Mouse (Mus musculus) kidney, embryonic 14.5 days (tissue): Measurements from ENCODE around the gene Ntrk2. TPM values are rescaled to one million over a fixed set of nuclear protein-coding genes. Genes with fewer than 3 reads are reported as not detected.

ENCODE experiments used
- ATAC-seq: fragments of 200-750 bp; cut with Nextera tagmentation; 2 replicates; pipeline ENCODE4 v1.8.0; 2017; ENCODE audit warnings: moderate number of reproducible peaks, mild to moderate bottlenecking, moderate TSS enrichment, moderate library complexity; ENCODE audit not compliant: low FRiP score, low TSS enrichment
- H3K27ac ChIP-seq: fragments of 300-500 bp; sonication (generic); 2 replicates; pipeline ENCODE4 v1.5.1; 2014; ENCODE audit warnings: low read depth, mild to moderate bottlenecking, low read length, moderate library complexity, mixed read lengths
- H3K27me3 ChIP-seq: fragments of 300-500 bp; sonication (generic); 2 replicates; pipeline ENCODE4 v1.6.1; 2014; ENCODE audit warnings: mild to moderate bottlenecking, low read length; ENCODE audit not compliant: control insufficient read depth, insufficient read depth
- H3K36me3 ChIP-seq: fragments of 300-500 bp; sonication (generic); 2 replicates; pipeline ENCODE4 v1.6.1; 2014; ENCODE audit warnings: low read length, mixed read lengths; ENCODE audit not compliant: control insufficient read depth, insufficient read depth
- H3K4me1 ChIP-seq: fragments of 300-500 bp; sonication (generic); 2 replicates; pipeline ENCODE4 v1.6.1; 2014; ENCODE audit warnings: low read length, mixed read lengths; ENCODE audit not compliant: control insufficient read depth, insufficient read depth
- H3K4me2 ChIP-seq: fragments of 300-500 bp; sonication (generic); replicated peaks from 2 replicates; pipeline ENCODE4 v1.6.1; 2014; ENCODE audit warnings: low read depth, mild to moderate bottlenecking, low read length
- H3K4me3 ChIP-seq: fragments of 300-500 bp; sonication (generic); 2 replicates; pipeline ENCODE4 v1.5.1; 2014; ENCODE audit warnings: mild to moderate bottlenecking, low read length
- H3K9ac ChIP-seq: fragments of 300-500 bp; sonication (generic); 2 replicates; pipeline ENCODE4 v1.6.1; 2014; ENCODE audit warnings: low read depth, mild to moderate bottlenecking, low read length, moderate library complexity
- H3K9me3 ChIP-seq: fragments of 300-500 bp; sonication (generic); 2 replicates; pipeline ENCODE4 v1.6.1; 2016; ENCODE audit warnings: low read length; ENCODE audit not compliant: control insufficient read depth
- WGBS: fragments of 180-500 bp; shearing (Covaris S2); extraction: QIAGEN DNeasy Blood & Tissue Kit; methylation state at CpG from one replicate; pipeline ENCODE4 v1.1.7; 2014; 5-methylcytosine and 5-hydroxymethylcytosine counted together
- polyA plus RNA-seq: library from polyadenylated mRNA; unstranded; fragments of >200 nt; fragmentation: Nextera tagmentation; extraction: Ambion mirVana; gene quantifications from 2 replicates; pipeline ENCODE4 v1.2.1, GENCODE M21; 2014

The Ntrk2 gene
- polyA plus RNA-seq, 1 experiment from 2014 or later: 5.6 TPM

- H3K4me2 ChIP-seq: no peak overlapping the region
- H3K4me1 ChIP-seq: 0 out of 2 replicates have a peak, but pooled peaks cover 3% of the 10 kb centered on the region
- H3K27me3 ChIP-seq: no peaks in the 10 kb centered on the region
- H3K9ac ChIP-seq: no peak overlapping the region
- WGBS: 89% methylated on average over 4 of the region's 4 CpGs
- H3K27ac ChIP-seq: no peak overlapping the region
- no peak for ATAC-seq
- no peak overlapping the region for H3K4me3 ChIP-seq
- H3K36me3 ChIP-seq: no peaks in the 10 kb centered on the region
- H3K9me3 ChIP-seq: no peaks in the 10 kb centered on the region
These were observed 373.6 kb downstream of the Ntrk2 start for GRCm38 (mm10) chr13:59179986-59180385.

GRCm38 (mm10) chr13:59180781-59181180 is 374.4 kb downstream of the Ntrk2 start:
- no peaks in the 10 kb centered on the region for H3K36me3 ChIP-seq
- no peaks in the 10 kb centered on the region for H3K27me3 ChIP-seq
- WGBS: 87% methylated on average over 10 of the region's 10 CpGs
- H3K9me3 ChIP-seq: no peaks in the 10 kb centered on the region
- no peak overlapping the region for H3K27ac ChIP-seq
- H3K4me1 ChIP-seq: 0 out of 2 replicates have a peak, but pooled peaks cover 3% of the 10 kb centered on the region
- no peak overlapping the region for H3K4me2 ChIP-seq
- H3K9ac ChIP-seq: no peak overlapping the region
- H3K4me3 ChIP-seq: no peak overlapping the region
- no peak for ATAC-seq

GRCm38 (mm10) chr13:59181188-59181947 is 375.0 kb downstream of the Ntrk2 start:
- H3K36me3 ChIP-seq: no peaks in the 10 kb centered on the region
- H3K9ac ChIP-seq: no peak overlapping the region
- no peak for ATAC-seq
- no peak overlapping the region for H3K4me2 ChIP-seq
- no peak overlapping the region for H3K4me3 ChIP-seq
- H3K9me3 ChIP-seq: no peaks in the 10 kb centered on the region
- 57% methylated on average over 16 of the region's 16 CpGs for WGBS
- 0 out of 2 replicates have a peak, but pooled peaks cover 3% of the 10 kb centered on the region for H3K4me1 ChIP-seq
- no peaks in the 10 kb centered on the region for H3K27me3 ChIP-seq
- no peak overlapping the region for H3K27ac ChIP-seq

GRCm38 (mm10) chr13:59182630-59183029 is 376.3 kb downstream of the Ntrk2 start:
- Histone ChIP-seq H3K27ac (no peak overlapping the region), H3K9ac (no peak overlapping the region), H3K27me3 (no peaks in the 10 kb centered on the region), H3K9me3 (no peaks in the 10 kb centered on the region), H3K4me2 (no peak overlapping the region), H3K4me3 (no peak overlapping the region), H3K4me1 (0 out of 2 replicates have a peak, but pooled peaks cover 3% of the 10 kb centered on the region), H3K36me3 (no peaks in the 10 kb centered on the region)
- ATAC-seq: no peak
- WGBS: 58% methylated on average over 5 of the region's 5 CpGs

Other genes starting within 250 kb of the Ntrk2 start
- 0.08 TPM in 1 of 2 replicates, not detected in the other for gene Slc28a3, start 195.7 kb upstream of the Ntrk2 start, polyA plus RNA-seq